Comparison of ENCODE assay signal across 18 mouse cellular contexts in the genomic region with DNA sequence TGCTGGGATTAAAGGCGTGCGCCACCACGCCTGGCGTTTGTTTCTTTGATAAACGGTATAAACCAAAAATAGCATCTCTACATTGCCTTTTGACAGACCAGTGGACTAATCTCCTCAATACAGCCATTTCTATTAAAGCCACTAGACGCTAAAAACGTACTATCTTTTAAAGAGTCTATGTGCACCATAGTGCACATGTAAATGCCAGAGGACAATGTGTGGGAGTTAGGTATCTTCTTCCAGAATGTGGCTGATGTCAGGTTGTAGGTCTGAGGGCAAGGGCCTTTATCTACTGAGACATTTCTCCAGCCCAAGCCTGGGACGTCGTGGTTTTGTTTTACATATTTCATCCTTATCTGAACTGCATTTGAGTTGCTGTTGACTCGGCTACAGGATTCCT. TPM values are rescaled to one million over a fixed set of nuclear protein-coding genes. Genes with fewer than 3 reads are reported as not detected.
"Had no signal": no experiment of that assay in that cellular context is flagged by ENCODE, and none has a peak within 500 bp of the region (broad histone marks: within the 10 kb centered on the region; RNA-seq: fewer than 3 reads in every experiment).

No protein-coding gene starts in this region.

- H3K9me3 ChIP-seq: intestine, embryonic 15.5 days; limb, embryonic 15.5 days; midbrain, embryonic 10.5 days; neural tube, embryonic 12.5 days had no signal

- ATAC-seq: intestine, embryonic 15.5 days had no signal

- H3K9ac ChIP-seq: intestine, embryonic 15.5 days; limb, embryonic 15.5 days; lung, embryonic 14.5 days; neural tube, embryonic 12.5 days had no signal

- H3K27ac ChIP-seq: intestine, embryonic 15.5 days; layer of hippocampus, adult 2 months; left cerebral cortex, adult 2 months; limb, embryonic 15.5 days; midbrain, embryonic 10.5 days; neural tube, embryonic 12.5 days had no signal

- DNase-seq: kidney, adult 18-20 months; kidney, postnatal 10 days; kidney, postnatal 4 days; lung, embryonic 14.5 days; lung, postnatal 10 days; lung, postnatal 4 days; midbrain, embryonic 14.5 days; right cerebral cortex, adult 18-20 months; right cerebral cortex, postnatal 25 days; thymus, postnatal 4 days had no signal

- H3K4me3 ChIP-seq: intestine, embryonic 15.5 days; layer of hippocampus, adult 2 months; left cerebral cortex, adult 2 months; limb, embryonic 15.5 days; midbrain, embryonic 10.5 days; myocyte; neural tube, embryonic 12.5 days had no signal

- H3K4me1 ChIP-seq: intestine, embryonic 15.5 days; limb, embryonic 15.5 days; midbrain, embryonic 10.5 days; neural tube, embryonic 12.5 days had no signal

- H3K27me3 ChIP-seq: intestine, embryonic 15.5 days; limb, embryonic 15.5 days; neural tube, embryonic 12.5 days had no signal

- H3K4me2 ChIP-seq: intestine, embryonic 15.5 days; limb, embryonic 15.5 days; lung, embryonic 14.5 days; neural tube, embryonic 12.5 days had no signal

RNA-seq across cellular contexts. Expression of a gene that starts 9.2 kb away (rescaled TPM):
- total RNA-seq: neutrophil, adult 5-6 weeks had no signal
